Mouse (Mus musculus) midbrain, embryonic 13.5 days (tissue): ENCODE measurements around the gene Cntn5. TPM values are rescaled to one million over a fixed set of nuclear protein-coding genes. Genes with fewer than 3 reads are reported as not detected.

Experiments used
- ATAC-seq: fragments of 200-750 bp; cut with Nextera tagmentation; 2 replicates; pipeline ENCODE4 v1.8.0; 2017; ENCODE audit warnings: mild to moderate bottlenecking, moderate TSS enrichment, moderate library complexity
- H3K27ac ChIP-seq: fragments of 300-500 bp; sonication (generic); 2 replicates; pipeline ENCODE4 v1.5.1; 2015; ENCODE audit warnings: inconsistent platforms, mild to moderate bottlenecking, moderate library complexity
- H3K27me3 ChIP-seq: fragments of 300-500 bp; sonication (generic); 2 replicates; pipeline ENCODE4 v1.6.1; 2015; ENCODE audit warnings: mild to moderate bottlenecking, inconsistent platforms
- H3K36me3 ChIP-seq: fragments of 300-500 bp; sonication (generic); 2 replicates; pipeline ENCODE4 v1.6.1; 2015; ENCODE audit warnings: mild to moderate bottlenecking, inconsistent platforms
- H3K4me1 ChIP-seq: fragments of 300-500 bp; sonication (generic); replicated peaks from 2 replicates; pipeline ENCODE4 v1.6.1; 2015; ENCODE audit warnings: inconsistent platforms
- H3K4me2 ChIP-seq: fragments of 300-500 bp; sonication (generic); replicated peaks from 2 replicates; pipeline ENCODE4 v1.6.1; 2015; ENCODE audit warnings: moderate library complexity, mild to moderate bottlenecking, inconsistent platforms
- H3K4me3 ChIP-seq: fragments of 300-500 bp; sonication (generic); replicated peaks from 2 replicates; pipeline ENCODE4 v1.5.1; 2015; ENCODE audit warnings: mild to moderate bottlenecking, inconsistent platforms
- H3K9ac ChIP-seq: fragments of 300-500 bp; sonication (generic); replicated peaks from 2 replicates; pipeline ENCODE4 v1.6.1; 2015; ENCODE audit warnings: mild to moderate bottlenecking, inconsistent platforms
- H3K9me3 ChIP-seq: fragments of 300-500 bp; sonication (generic); 2 replicates; pipeline ENCODE4 v1.6.1; 2016; ENCODE audit warnings: mild to moderate bottlenecking, inconsistent platforms
- WGBS: fragments of 180-500 bp; shearing (Covaris S2); methylation state at CpG from one replicate; pipeline ENCODE4 v1.1.7; 2015; 5-methylcytosine and 5-hydroxymethylcytosine counted together
- polyA plus RNA-seq: library from polyadenylated mRNA; unstranded; fragments of >200 nt; fragmentation: Nextera tagmentation; extraction: Ambion mirVana; gene quantifications from 2 replicates; pipeline ENCODE4 v1.2.1, GENCODE M21; 2015

The Cntn5 gene
- polyA plus RNA-seq, 1 experiment from 2014 or later, result 7.7 TPM

DNA sequence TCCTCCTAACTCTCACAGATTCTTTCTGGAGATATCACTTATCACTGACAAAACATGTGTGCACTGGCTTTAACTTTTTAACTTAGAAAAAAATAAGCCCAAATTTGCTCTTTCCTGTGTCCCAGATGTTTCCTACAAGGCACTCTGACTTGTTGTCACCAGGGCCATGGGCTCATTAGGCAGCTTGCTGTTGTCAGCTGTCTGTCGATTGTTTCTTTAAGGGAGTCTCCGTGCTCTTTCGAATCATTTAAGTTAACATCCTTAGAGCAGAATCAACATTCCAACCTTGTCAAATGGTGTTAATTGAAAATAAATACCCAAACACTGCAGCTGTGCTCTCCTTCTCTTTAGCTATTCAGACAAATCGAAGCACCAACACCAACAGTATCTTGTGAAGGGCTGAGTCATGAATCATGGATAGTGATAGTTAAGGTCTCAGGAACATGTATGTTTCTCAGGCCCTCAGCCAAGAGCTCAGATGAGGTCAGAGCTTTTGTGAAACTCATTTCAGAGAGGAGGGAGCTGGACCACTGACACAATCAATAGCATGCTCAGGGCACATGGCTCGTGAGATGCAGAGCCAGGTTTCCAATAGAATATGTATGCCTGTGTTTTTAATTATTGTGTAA lies 802.6 kb downstream of the Cntn5 start:
- no peaks in the 10 kb centered on the region for H3K27me3 ChIP-seq
- 70% methylated on average over 5 of the region's 5 CpGs for WGBS
- no peaks in the 10 kb centered on the region for H3K9me3 ChIP-seq

DNA sequence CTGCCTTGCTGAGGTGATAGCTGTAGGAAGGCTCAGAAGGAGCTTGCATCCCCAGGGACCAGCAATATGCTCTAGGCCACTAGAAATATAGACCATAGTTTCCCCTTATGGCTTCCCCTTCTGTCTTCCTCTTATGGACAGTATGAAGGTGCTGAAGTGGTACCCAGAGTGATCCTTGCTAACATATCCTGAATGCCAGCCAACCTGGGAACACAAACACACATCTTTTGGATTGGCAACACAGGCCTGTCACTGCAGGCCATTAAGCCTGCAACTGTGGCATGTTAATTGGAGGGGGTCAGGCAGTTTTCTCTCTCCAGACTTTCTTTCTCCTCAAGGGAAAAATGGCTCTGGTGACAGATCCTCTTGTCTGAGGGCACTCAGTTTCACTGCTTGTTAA lies 828.3 kb downstream of the Cntn5 start:
- no peak overlapping the region for H3K9ac ChIP-seq
- no peak overlapping the region for H3K4me2 ChIP-seq
- no peaks in the 10 kb centered on the region for H3K36me3 ChIP-seq
- H3K4me1 ChIP-seq, result no peaks in the 10 kb centered on the region
- H3K9me3 ChIP-seq, result no peaks in the 10 kb centered on the region
- H3K4me3 ChIP-seq, result no peak overlapping the region
- no peak overlapping the region for H3K27ac ChIP-seq
- no peaks in the 10 kb centered on the region for H3K27me3 ChIP-seq
- no peak for ATAC-seq

More for the DNA sequence above, 802.6 kb downstream of the Cntn5 start:
- Histone ChIP-seq H3K4me2 (no peak overlapping the region), H3K27ac (no peak overlapping the region), H3K9ac (no peak overlapping the region), H3K4me3 (no peak overlapping the region), H3K36me3 (no peaks in the 10 kb centered on the region), H3K4me1 (no peaks in the 10 kb centered on the region)
- ATAC-seq, result no peak

DNA sequence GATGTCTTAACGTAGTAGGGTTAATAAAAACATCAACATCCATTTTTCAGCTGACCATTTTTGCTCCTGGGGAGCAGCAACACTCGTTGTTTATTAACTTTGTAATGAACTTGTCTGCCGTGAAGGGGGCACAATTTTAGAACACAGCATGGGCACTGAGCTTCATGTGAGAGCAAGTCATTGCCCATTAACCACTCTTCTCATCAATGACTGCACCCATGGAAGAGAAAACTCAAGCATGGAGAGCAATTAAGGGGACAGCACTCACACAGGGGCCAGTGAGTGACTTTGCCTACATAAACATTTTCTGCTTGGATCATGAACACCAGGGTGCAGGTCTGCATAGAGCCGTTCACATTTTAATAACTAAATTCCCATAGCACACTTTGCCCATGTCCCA lies 831.2 kb downstream of the Cntn5 start:
- Histone ChIP-seq H3K4me2 (no peak overlapping the region), H3K4me3 (no peak overlapping the region), H3K9me3 (no peaks in the 10 kb centered on the region), H3K27me3 (no peaks in the 10 kb centered on the region), H3K4me1 (no peaks in the 10 kb centered on the region), H3K27ac (no peak overlapping the region), H3K9ac (no peak overlapping the region), H3K36me3 (no peaks in the 10 kb centered on the region)
- 67% methylated on average over 4 of the region's 4 CpGs for WGBS
- ATAC-seq, result no peak

DNA sequence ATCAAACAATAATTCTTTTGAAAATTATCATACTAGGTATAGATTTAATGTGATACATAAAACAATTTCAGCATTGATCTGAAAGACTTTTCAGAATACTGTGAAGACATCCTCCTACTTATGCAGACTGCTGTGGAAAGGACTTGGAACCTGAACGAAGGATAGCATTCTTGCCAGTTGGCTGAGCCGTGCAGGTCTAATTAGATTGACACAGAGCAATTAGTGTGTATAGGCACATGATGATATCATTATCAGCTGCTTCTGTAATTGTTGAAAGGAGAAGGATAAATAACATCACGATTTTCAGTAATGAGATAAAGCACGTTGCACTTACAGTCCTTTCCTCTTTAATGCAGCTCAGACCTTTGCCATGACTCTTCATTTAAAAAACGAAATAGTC lies 831.7 kb downstream of the Cntn5 start:
- 63% methylated on average over 5 of the region's 5 CpGs for WGBS
- Histone ChIP-seq H3K27me3 (no peaks in the 10 kb centered on the region), H3K4me3 (no peak overlapping the region), H3K27ac (no peak overlapping the region), H3K9ac (no peak overlapping the region), H3K4me2 (no peak overlapping the region), H3K9me3 (no peaks in the 10 kb centered on the region), H3K4me1 (no peaks in the 10 kb centered on the region), H3K36me3 (no peaks in the 10 kb centered on the region)
- no peak for ATAC-seq

DNA sequence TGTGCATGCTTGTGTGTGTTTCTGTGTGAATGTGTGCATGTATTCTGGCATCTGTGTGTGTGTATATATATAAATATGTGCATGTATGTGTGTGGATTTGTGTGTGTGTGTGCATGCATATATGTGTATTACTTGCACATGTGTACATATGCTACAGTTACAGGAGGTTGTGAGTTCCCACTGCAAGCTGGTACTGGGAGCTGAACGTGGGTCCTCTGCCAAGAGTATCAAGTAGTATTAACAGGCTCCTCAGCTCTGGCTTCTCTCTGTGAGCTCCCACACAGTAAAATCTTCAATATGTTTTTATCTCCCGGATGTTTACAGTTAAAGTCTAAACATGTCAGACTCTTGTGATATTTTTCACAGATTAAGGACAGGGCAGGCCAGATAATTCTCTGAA lies 833.3 kb downstream of the Cntn5 start:
- Histone ChIP-seq H3K27me3 (no peaks in the 10 kb centered on the region), H3K27ac (no peak overlapping the region), H3K9ac (no peak overlapping the region), H3K4me3 (no peak overlapping the region), H3K9me3 (no peaks in the 10 kb centered on the region), H3K4me2 (no peak overlapping the region), H3K4me1 (no peaks in the 10 kb centered on the region), H3K36me3 (no peaks in the 10 kb centered on the region)
- ATAC-seq, result no peak
- 84% methylated on average over 2 of the region's 2 CpGs for WGBS

DNA sequence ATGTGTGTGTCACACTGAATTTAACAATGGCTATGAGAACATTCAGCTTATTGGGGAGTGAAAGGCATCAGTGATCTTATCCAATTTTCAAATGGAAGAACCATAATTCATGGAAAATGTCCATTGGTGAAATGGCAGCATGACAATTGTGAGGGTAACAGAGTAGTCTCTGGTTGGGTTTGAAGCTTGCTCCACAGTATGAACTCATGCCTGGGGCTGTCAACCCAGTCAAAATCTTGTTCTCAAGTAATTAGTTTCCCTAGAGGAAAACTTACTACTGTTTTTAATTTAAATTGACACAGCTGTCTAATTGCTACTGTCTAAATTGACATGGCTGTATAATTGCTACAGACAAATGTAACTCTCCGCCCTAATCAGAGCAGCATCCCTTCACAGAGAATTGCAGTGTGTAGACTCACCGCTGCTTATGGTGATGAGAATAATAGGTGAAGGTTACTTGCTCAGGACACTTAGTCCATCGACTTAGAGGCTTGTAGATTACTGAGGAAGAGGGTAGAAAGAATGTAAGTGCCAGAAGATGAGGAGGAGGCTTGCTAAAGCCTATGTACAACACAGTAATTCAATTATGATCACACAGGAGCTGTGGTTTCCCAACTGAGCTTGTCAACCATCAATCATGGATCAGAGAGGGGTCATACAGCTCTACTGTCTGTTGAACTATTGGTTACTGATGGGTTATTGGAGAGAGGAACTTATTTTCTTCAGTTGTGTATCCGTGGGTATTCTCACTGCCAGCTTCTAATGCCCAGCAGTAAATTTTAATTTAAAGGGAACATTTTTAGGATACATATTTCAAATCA lies 859.4 kb downstream of the Cntn5 start:
- Histone ChIP-seq H3K4me3 (no peak overlapping the region), H3K4me2 (no peak overlapping the region), H3K27me3 (no peaks in the 10 kb centered on the region), H3K36me3 (no peaks in the 10 kb centered on the region), H3K9me3 (no peaks in the 10 kb centered on the region), H3K27ac (no peak overlapping the region), H3K9ac (no peak overlapping the region), H3K4me1 (no peaks in the 10 kb centered on the region)
- ATAC-seq, result 0 out of 2 replicates have a peak, but pooled peaks have one; percentile 56
- 80% methylated on average over 4 of the region's 4 CpGs for WGBS

DNA sequence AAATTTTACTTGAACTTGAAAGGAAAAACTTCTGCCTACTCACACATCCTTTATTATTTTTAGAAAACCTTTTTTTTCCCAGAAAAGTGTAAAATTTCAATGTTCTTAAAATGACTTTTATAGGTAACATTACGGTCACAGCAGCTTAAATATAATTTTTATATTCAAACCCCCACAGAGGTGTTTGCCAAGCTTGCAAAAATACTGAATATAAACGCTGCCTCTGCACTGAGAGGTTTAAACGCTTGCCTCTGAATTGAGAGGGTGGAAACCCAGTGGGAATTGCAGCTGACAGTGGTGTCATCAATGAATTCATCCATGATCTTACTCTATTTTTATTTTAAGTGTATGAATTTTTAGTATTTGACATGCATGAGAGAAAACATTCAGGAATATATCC lies 861.6 kb downstream of the Cntn5 start:
- WGBS, result 74% methylated on average over 3 of the region's 3 CpGs

DNA sequence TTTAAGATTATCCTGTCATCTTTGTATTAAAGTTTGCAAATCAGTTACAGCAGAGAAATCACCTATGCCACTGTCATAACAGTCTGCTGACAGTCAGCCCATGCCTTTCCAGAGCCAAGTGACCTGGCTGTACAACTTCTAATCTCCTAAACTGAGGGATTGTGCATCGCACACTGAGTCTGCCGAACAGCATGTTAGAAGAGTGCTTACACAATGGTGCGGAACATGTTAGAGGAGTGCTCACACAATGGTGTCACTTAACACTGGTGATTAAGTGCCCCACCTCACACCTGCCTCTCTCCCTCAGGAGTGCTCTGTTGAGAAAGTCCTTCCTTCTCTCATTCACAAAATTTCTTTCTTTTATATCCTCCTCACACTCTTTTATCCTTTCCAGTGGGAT lies 889.4 kb downstream of the Cntn5 start:
- no peak overlapping the region for H3K9ac ChIP-seq
- no peaks in the 10 kb centered on the region for H3K9me3 ChIP-seq
- ATAC-seq, result no peak
- no peaks in the 10 kb centered on the region for H3K27me3 ChIP-seq
- no peaks in the 10 kb centered on the region for H3K36me3 ChIP-seq
- H3K4me3 ChIP-seq, result no peak overlapping the region
- no peaks in the 10 kb centered on the region for H3K4me1 ChIP-seq
- no peak overlapping the region for H3K27ac ChIP-seq
- no peak overlapping the region for H3K4me2 ChIP-seq
- 69% methylated on average over 3 of the region's 3 CpGs for WGBS

More for the DNA sequence above, 861.6 kb downstream of the Cntn5 start:
- no peak overlapping the region for H3K9ac ChIP-seq
- H3K9me3 ChIP-seq, result no peaks in the 10 kb centered on the region
- no peak overlapping the region for H3K4me3 ChIP-seq
- no peak overlapping the region for H3K4me2 ChIP-seq
- no peaks in the 10 kb centered on the region for H3K4me1 ChIP-seq
- H3K27me3 ChIP-seq, result no peaks in the 10 kb centered on the region
- no peak overlapping the region for H3K27ac ChIP-seq
- H3K36me3 ChIP-seq, result no peaks in the 10 kb centered on the region
- ATAC-seq, result no peak

DNA sequence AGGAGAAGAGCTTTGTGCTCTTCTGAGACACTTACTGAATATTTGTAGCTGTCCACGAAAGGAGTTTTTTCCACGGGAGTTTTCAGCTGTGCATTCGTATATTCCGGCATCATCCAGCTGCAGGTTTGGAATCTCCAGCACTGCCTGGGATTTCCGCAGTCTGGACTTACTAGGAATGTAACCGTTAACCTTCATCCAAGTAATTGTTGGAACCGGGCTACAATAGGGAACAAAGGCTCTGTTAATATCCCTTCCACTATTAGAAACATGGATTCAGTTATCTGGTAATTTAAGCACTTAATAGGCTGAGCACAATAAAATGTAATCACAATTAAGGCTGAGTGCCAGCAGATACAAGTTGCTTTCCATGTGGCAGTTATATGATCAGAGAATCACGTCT lies 920.5 kb downstream of the Cntn5 start:
- Histone ChIP-seq H3K4me3 (no peak overlapping the region), H3K27ac (no peak overlapping the region), H3K9ac (no peak overlapping the region), H3K4me1 (no peaks in the 10 kb centered on the region), H3K27me3 (no peaks in the 10 kb centered on the region), H3K9me3 (no peaks in the 10 kb centered on the region), H3K36me3 (no peaks in the 10 kb centered on the region), H3K4me2 (no peak overlapping the region)
- WGBS, result 82% methylated on average over 8 of the region's 8 CpGs
- ATAC-seq, result no peak

DNA sequence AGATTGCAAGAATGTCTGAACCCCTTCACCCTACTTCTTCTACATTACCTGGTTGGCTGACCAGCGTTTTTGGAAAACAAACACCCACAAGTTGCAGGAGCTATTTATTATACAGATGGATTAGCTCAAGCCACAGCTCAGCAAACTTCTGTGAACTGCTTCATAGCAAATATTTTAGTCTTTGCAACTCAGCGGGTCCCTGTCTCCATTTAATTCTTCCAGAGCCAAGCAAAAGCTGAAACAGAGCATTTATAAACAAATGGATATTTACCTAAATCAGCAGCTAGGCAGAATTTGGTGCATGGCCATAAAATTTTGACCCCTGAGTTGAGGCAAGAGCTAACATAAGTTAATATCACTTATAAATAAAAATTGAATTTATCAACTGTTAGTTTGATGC lies 921.4 kb downstream of the Cntn5 start:
- H3K27ac ChIP-seq, result no peak overlapping the region
- H3K36me3 ChIP-seq, result no peaks in the 10 kb centered on the region
- ATAC-seq, result no peak
- H3K9ac ChIP-seq, result no peak overlapping the region
- H3K9me3 ChIP-seq, result no peaks in the 10 kb centered on the region
- no peaks in the 10 kb centered on the region for H3K27me3 ChIP-seq
- no peaks in the 10 kb centered on the region for H3K4me1 ChIP-seq
- 79% methylated on average over 2 of the region's 2 CpGs for WGBS
- no peak overlapping the region for H3K4me2 ChIP-seq
- no peak overlapping the region for H3K4me3 ChIP-seq

DNA sequence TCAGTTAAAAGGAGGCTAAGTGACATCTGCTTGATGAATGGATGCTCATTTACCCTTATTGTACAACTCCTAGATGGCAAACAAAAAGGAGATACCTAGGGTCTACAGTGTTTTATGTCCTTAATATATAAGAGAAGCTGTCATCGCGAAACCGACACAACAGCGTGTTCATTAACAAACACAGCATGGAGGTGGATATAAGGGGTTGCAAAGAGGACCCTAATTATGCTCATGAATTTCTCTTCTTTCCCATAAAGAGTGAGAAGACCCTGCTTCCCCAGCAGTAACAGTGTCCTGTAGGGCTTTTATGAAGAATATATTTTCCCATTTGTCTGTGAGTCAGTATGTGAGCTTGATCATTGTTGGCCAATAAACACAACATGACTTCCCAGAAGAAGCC lies 939.2 kb downstream of the Cntn5 start:
- Histone ChIP-seq H3K27me3 (no peaks in the 10 kb centered on the region), H3K4me3 (no peak overlapping the region), H3K9me3 (no peaks in the 10 kb centered on the region), H3K9ac (no peak overlapping the region), H3K4me2 (no peak overlapping the region), H3K36me3 (no peaks in the 10 kb centered on the region), H3K27ac (no peak overlapping the region), H3K4me1 (no peaks in the 10 kb centered on the region; the same call in 1 of the 2 replicates)
- 94% methylated on average over 4 of the region's 4 CpGs for whole genome bisulfite sequencing
- ATAC-seq, result no peak

DNA sequence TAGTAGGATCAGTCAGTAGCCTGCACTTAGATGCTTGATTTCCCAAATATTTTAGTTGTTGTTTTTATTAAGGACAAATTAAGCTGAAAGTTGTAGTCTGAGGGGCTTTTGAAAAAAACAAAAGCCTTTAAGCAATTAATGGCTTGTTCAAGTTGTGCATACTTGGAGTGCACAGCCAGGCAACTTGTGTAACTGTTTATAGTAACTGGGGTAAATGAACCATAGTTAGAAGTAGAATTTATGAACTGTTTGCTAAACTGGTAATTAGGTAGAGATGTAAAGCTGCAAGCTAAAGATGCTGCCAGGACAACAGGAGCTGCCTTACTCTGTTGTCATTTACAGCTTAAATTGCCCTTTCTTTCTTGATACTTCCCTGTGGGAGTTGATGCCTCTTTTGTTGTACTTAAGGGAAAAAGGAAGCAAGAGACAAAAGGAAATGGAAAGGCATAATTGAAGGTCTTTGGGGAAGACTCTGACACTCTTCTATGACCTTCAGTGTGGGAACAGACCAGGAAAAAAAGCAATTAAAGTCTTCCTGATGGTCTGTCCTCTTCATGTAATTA lies 943.9 kb downstream of the Cntn5 start:
- Histone ChIP-seq H3K4me1 (no peaks in the 10 kb centered on the region; the same call in 1 of the 2 replicates), H3K9me3 (no peaks in the 10 kb centered on the region), H3K36me3 (no peaks in the 10 kb centered on the region), H3K4me3 (no peak overlapping the region), H3K4me2 (no peak overlapping the region), H3K9ac (no peak overlapping the region), H3K27ac (no peak overlapping the region), H3K27me3 (no peaks in the 10 kb centered on the region)
- no peak for ATAC-seq
